Mouse (Mus musculus) cerebellum, adult 8-10 months (tissue): ENCODE measurements at regions not wholly inside any gene's neighbourhood (a gene's known extent, or its start where the extent isn't known, plus 50 kb on each side); places are given as distances from the start of the nearest gene placed in this dataset.

ENCODE experiments used
- DNase-seq: peaks from one replicate; pipeline ENCODE4 v3.0.0; 2022

- no peak for DNase-seq
These were observed 115.3 kb downstream of the Rgs21 start for GRCm38 (mm10) chr1:144452141-144452540.

GRCm38 (mm10) chr1:144451731-144452130 is 115.7 kb downstream of the Rgs21 start:
- no peak for DNase-seq

- no peak for DNase-seq
These were observed 130.8 kb downstream of the Rgs21 start for GRCm38 (mm10) chr1:144436617-144437016.

- no peak for DNase-seq
These were observed 134.7 kb downstream of the Rgs21 start for GRCm38 (mm10) chr1:144432816-144433215.

GRCm38 (mm10) chr1:144431535-144432276 is 135.8 kb downstream of the Rgs21 start:
- no peak for DNase-seq

- no peak for DNase-seq
These were observed 146.1 kb downstream of the Rgs21 start for GRCm38 (mm10) chr1:144421374-144421773.

- DNase-seq: peak; percentile 65
These were observed 157.6 kb upstream of the Rgs1 start for GRCm38 (mm10) chr1:144406387-144407383.

- DNase-seq: no peak
These were observed 156.7 kb upstream of the Rgs1 start for GRCm38 (mm10) chr1:144405724-144406123.

GRCm38 (mm10) chr1:144405031-144405430 is 156.0 kb upstream of the Rgs1 start:
- DNase-seq: no peak

GRCm38 (mm10) chr1:144379991-144380594 is 131.1 kb upstream of the Rgs1 start:
- DNase-seq: no peak

- DNase-seq: no peak
These were observed 125.1 kb upstream of the Rgs1 start for GRCm38 (mm10) chr1:144374121-144374520.

GRCm38 (mm10) chr1:144367492-144367891 is 118.5 kb upstream of the Rgs1 start:
- no peak for DNase-seq

- DNase-seq: no peak
These were observed 106.7 kb upstream of the Rgs1 start for GRCm38 (mm10) chr1:144355560-144356310.

- no peak for DNase-seq
These were observed 106.0 kb upstream of the Rgs1 start for GRCm38 (mm10) chr1:144355041-144355440.

- no peak for DNase-seq
These were observed 104.3 kb upstream of the Rgs1 start for GRCm38 (mm10) chr1:144353320-144353719.

GRCm38 (mm10) chr1:144343820-144344219 is 94.8 kb upstream of the Rgs1 start:
- no peak for DNase-seq

GRCm38 (mm10) chr1:144343299-144343698 is 94.3 kb upstream of the Rgs1 start:
- no peak for DNase-seq

- no peak for DNase-seq
These were observed 88.5 kb upstream of the Rgs1 start for GRCm38 (mm10) chr1:144337572-144337971.

GRCm38 (mm10) chr1:144330365-144331050 is 81.5 kb upstream of the Rgs1 start:
- no peak for DNase-seq

- no peak for DNase-seq
These were observed 70.4 kb upstream of the Rgs1 start for GRCm38 (mm10) chr1:144319406-144319805.

GRCm38 (mm10) chr1:144318289-144318688 is 69.2 kb upstream of the Rgs1 start:
- no peak for DNase-seq

GRCm38 (mm10) chr1:144317560-144317959 is 68.5 kb upstream of the Rgs1 start:
- DNase-seq: no peak
